Mouse (Mus musculus) testis, postnatal 14 days (tissue): ENCODE results near the gene Odc1.

Source experiments
- DNase-seq: peaks from one replicate; pipeline ENCODE4 v3.0.0; 2021; ENCODE audit warnings: low spot score

The Odc1 gene

DNA sequence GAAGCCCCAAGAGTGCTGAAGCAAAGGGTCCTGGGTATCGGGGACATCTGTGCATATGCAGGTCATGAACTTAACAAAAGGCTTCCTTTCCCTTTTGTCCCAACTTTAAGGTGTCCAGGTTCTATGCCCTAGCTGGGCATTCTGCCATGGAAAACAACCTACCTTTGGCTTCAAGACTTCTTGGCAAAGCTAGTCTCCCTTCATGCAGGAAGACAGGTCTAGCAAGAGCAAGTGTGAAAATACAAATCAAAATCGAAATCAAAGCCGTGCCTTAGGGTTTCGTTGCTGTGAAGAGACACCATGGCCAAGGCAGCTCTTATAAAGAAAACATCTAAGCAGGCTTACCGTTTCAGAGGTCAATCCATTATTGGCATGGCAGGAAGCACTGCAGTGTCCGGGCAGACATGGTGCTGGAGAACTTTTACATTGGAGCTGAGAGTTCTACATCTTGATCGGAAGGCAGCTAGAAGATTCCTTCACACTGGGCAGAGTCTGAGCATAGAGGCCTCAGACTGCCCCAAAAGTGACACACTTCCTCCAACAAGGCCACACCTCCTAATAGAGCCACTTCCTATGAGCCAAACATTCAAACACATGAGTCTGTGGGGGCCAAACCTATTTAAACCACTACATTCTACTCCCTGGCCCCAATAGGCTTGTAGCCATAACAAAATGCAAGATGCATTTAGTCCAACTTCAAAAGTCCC lies 44.5 kb downstream of the Odc1 start:
- DNase-seq = no peak

GRCm38 (mm10) chr12:17591249-17591648 lies 46.7 kb downstream of the Odc1 start:
- DNase-seq = no peak

DNA sequence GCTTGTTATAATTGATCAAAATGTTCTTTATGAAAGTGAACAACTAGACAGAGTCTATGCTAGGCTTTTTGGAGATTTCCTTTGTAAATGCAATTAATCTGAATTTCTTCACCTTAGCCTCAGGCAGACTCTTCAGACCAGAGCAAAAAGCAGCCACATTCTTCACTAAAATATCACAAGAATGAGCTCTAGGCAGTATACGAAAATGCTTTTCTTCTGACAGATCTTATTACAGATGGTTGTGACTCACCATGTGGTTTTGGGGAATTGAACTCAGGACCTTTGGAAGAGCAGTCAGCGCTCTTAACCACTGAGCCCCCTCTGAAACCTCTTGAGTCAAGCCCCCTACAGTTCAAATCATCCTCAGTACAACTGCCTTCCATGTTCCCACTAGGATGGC lies 49.4 kb downstream of the Odc1 start:
- DNase-seq = no peak

DNA sequence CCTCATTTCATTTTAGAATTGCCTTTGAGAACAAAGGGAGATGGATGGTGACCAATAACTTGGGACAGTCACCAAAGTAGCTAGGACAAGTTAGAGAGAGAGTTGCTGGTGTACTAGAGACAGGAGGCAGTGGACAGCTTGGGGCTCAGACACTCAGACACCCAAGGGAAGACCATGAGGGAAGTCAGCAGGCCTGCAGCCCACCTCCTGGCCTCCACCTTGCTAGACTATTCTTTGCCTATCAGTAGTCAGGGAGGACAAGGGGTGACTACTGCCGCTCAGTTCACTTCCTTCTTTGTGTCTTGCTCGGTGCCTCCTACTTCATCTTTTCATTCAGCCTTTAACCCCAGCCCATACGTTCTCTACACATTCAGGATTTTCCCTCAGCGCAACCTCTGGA lies 50.1 kb downstream of the Odc1 start:
- no peak for DNase-seq

DNA sequence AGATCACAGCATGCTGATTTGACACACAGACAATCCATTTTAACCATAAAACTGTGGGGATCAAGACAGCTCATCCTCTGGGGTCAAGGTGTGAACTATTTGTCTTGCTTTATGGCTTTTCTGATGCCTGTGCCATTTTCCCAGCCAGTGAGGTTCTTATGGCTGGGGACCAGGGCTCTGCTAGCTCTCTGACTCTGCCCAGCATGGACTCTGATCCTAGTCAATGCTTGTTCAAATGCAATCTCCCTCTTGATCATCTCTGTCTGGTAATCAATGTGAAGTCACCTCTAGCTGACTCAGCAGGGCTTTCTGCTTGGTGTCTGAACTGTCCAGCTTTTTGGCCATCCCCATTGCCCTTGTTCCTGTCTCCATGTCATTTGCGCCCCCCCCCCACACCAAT lies 50.6 kb downstream of the Odc1 start:
- DNase-seq = no peak
